Mouse (Mus musculus): ENCODE measurements at regions not wholly inside any gene's neighbourhood (a gene's known extent, or its start where the extent isn't known, plus 50 kb on each side); places are given as distances from the start of the nearest gene placed in this dataset.
"Not testable (repeated sequence)": the region's sequence is repeated elsewhere in the genome, so short reads cannot be mapped to it uniquely, and the experiment has no call there.

GRCm38 (mm10) chr17:4024384-4024783 lies 328.3 kb upstream of the Nox3 start:
- DNase-seq, result no peak

- no peak for DNase-seq
Measured at GRCm38 (mm10) chr17:4029202-4029601, 333.1 kb upstream of the Nox3 start.

DNA sequence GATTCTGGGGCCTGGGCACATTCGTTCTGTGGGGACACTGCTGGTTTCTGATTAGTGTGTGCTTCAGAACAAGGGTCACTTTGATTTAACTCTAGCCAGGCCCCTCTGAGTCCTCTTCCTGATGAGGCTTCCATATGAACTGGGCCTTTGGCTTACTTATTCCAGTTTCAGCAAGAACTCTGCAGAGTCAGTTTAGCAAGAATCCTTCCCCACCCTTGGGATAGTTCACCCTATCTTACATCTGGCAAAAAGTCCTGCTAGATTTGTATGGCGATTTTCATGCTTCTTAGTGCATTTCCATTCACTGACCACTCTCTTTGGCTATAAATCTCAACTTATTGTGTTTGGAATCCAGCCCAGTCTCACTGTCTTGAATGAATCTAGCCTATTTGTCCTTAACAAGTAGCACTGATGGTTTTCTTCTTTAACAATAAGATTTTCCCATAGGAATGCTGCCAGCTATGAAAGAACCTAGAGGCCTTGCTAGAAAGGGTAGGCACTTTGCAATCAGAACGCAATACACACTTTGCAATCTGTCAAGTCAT lies 338.8 kb upstream of the Nox3 start:
- no peak for DNase-seq

DNA sequence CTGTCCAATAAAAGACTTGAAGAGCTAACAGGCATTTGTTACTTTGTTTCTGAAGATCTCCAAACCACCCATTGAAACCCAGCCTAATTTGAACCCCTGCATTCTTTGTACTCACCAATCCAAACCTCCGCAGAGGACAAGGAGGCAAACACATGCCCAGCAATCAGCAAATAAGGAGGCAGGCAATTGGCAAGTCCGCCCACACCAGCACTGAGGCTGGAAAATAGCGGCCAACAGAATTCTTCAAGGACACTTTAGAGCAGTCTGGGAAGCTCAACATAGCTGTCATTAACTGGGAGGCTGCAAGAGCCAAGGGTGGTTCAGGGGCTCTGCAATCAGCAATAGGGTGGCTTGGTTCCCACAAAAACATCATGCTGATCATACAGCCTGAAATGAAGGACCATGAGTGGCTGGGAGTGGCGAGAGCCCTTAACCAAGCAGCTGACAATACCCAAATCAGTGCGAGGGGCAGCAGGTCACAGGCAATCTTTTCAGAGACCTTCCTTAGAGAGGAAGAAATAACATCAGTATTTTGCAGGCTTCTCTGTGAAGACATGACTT lies 344.1 kb upstream of the Nox3 start:
- no peak for DNase-seq

DNA sequence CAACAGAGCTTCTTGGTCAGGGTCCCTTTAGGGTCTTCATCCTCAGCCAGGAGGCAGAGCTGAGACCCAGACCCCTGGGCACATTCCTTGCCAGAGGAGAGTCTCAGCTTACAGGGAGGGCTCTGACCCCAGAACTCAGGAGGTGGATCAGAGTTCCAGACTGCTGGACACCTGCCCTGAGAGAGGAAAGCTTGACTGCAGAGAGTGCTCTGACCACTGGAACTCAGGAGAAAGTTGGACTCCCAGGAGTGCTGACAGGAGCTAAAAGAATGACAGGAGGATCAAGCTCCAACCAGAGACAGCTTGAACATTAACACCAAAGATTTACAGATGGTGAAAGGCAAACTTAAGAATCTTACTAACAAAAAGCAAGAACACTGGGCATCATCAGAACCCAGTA lies 364.1 kb upstream of the Nox3 start:
- DNase-seq, result not testable (repeated sequence)

- DNase-seq, result no peak
Measured at GRCm38 (mm10) chr17:4073381-4073780, 377.3 kb upstream of the Nox3 start.

DNA sequence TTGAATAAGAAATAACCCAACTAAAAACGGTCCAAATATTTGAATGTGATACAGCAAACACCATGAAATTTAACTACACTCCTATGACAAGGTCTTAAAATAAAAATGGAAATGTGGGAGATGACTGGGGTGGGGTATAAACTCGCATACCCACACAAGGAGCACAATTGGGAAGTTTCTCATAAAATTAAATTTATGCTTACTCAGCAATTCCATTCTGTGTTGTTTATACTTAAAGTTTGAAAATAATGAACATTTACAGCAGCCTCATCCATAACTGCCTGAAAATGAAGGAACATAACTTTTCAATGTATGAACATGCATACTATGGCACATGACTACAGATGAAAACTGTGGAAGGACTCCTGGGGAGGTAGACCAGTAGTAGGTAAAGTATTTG lies 384.5 kb upstream of the Nox3 start:
- no peak for DNase-seq

- DNase-seq, result no peak
Measured at GRCm38 (mm10) chr17:4094621-4095020, 398.6 kb upstream of the Nox3 start.

- DNase-seq, result no peak
Measured at GRCm38 (mm10) chr17:4103321-4103720, 407.3 kb upstream of the Nox3 start.

DNA sequence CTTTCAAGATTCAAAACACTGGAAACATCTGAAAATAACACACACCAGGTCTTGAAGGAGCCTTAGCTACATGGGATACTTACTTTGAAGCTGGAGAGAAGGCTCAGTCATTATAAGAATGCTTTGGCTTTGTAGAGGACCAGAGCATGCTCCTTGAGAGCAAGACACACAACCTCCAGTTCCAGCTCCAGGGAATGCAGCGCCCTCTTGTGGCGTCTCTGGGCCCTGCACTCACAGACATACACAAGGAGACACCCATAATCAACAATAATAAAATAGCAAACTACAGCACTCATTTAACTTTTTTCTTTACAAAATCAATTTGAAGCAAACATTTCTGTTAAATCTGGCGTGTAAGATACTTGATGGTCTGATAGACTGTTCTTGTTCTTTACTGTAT lies 413.2 kb upstream of the Nox3 start:
- DNase-seq, result peak; percentile 9 to 24

GRCm38 (mm10) chr17:4113021-4113420 lies 417.0 kb upstream of the Nox3 start:
- no peak for DNase-seq

GRCm38 (mm10) chr17:4116476-4116875 lies 420.4 kb upstream of the Nox3 start:
- no peak for DNase-seq

GRCm38 (mm10) chr17:4133678-4134077 lies 437.6 kb upstream of the Nox3 start:
- no peak for DNase-seq

- no peak for DNase-seq
Measured at GRCm38 (mm10) chr17:4163502-4163901, 467.4 kb upstream of the Nox3 start.

- DNase-seq, result no peak
Measured at GRCm38 (mm10) chr17:4173951-4174361, 477.9 kb upstream of the Nox3 start.

- no peak for DNase-seq
Measured at GRCm38 (mm10) chr17:4175006-4175405, 478.9 kb upstream of the Nox3 start.

- no peak for DNase-seq
Measured at GRCm38 (mm10) chr17:4176524-4176923, 480.5 kb upstream of the Nox3 start.

GRCm38 (mm10) chr17:4177485-4178150 lies 481.6 kb upstream of the Nox3 start:
- no peak for DNase-seq

GRCm38 (mm10) chr17:4179271-4179670 lies 483.2 kb upstream of the Nox3 start:
- no peak for DNase-seq

- DNase-seq, result no peak
Measured at GRCm38 (mm10) chr17:4182106-4182505, 486.0 kb upstream of the Nox3 start.

DNA sequence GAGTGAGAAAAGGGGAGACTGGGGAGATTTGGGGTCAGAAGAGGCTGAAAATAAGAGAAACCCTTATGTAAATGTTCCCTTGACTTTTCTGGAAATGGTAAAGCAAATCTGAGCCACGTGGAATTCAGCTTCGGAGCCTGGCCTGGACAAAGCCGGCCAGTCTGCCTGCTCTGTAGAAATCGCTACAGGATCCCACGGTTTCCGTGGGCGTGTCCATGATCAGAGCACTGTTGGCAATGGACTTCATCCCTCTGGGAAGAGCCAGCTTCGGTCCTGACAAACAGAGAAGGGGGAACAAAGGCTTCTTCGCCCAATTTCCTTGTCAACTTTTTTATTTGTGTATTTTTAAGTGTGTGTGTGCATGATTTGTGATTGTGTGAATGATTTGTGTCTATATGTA lies 490.7 kb upstream of the Nox3 start:
- no peak for DNase-seq

- DNase-seq, result no peak
Measured at GRCm38 (mm10) chr17:4187606-4188005, 491.5 kb upstream of the Nox3 start.

- DNase-seq, result no peak
Measured at GRCm38 (mm10) chr17:4196793-4197448, 500.9 kb upstream of the Nox3 start.

DNA sequence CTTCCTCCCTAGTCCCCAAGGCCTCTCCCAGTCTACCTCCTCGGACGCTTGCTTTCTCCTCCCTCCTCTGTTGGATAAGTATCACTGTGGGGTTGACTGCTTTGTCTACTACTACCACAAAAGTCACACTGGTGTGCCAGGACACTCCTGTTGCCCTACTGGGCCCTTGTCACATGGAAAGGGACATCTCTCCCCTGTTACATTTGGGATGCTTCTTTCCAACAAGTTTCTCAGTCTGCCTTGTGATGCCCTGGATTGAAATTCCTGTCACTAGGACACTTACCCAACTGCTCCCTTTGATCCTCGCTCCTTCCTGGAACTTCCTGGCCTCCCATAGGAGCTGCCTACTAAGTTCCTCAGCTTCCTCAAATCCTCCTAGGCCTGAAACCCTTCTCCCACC lies 501.9 kb upstream of the Nox3 start:
- DNase-seq, result no peak
